Mouse (Mus musculus): ENCODE data around the gene Rhno1.
A peak's percentile ranks its signal among the peaks of the same experiment; 100 is the strongest.
"Not testable (repeated sequence)": the region's sequence is repeated elsewhere in the genome, so short reads cannot be mapped to it uniquely, and the experiment has no call there.

Rhno1 gene

GRCm38 (mm10) chr6:128362381-128363006 lies at the start of gene Rhno1, which contains the start of gene Foxm1:
Gene Rhno1, minus strand, starts transcription at chr6:128362911.
Gene Foxm1, plus strand, starts transcription at chr6:128362967.
- DNase-seq (ENCODE audit: low spot score), result no peak

GRCm38 (mm10) chr6:128411115-128411514 lies 48.4 kb upstream of the Rhno1 start:
- peak; percentile 92 for DNase-seq (ENCODE audit: low spot score)

GRCm38 (mm10) chr6:128410305-128410704 lies 47.6 kb upstream of the Rhno1 start:
- DNase-seq (ENCODE audit: low spot score), result no peak

- DNase-seq (ENCODE audit: low spot score), result no peak
These were observed 45.9 kb upstream of the Rhno1 start for GRCm38 (mm10) chr6:128408544-128409125.

GRCm38 (mm10) chr6:128404708-128405107 lies 42.0 kb upstream of the Rhno1 start:
- no peak for DNase-seq (ENCODE audit: low spot score)

- DNase-seq (ENCODE audit: low spot score), result no peak
These were observed 36.9 kb upstream of the Rhno1 start for GRCm38 (mm10) chr6:128399421-128400185.

GRCm38 (mm10) chr6:128398996-128399395 lies 36.3 kb upstream of the Rhno1 start, which contains the start of gene Nrip2:
Gene Nrip2, plus strand, starts transcription at chr6:128399296.
- no peak for DNase-seq (ENCODE audit: low spot score)

GRCm38 (mm10) chr6:128397574-128398261 lies 35.0 kb upstream of the Rhno1 start:
- no peak for DNase-seq (ENCODE audit: low spot score)

- DNase-seq (ENCODE audit: low spot score), result no peak
These were observed 28.0 kb upstream of the Rhno1 start for GRCm38 (mm10) chr6:128390683-128391082.

- no peak for DNase-seq (ENCODE audit: low spot score)
These were observed 26.5 kb upstream of the Rhno1 start for GRCm38 (mm10) chr6:128389185-128389584.

GRCm38 (mm10) chr6:128385026-128385425 lies 22.3 kb upstream of the Rhno1 start:
- no peak for DNase-seq (ENCODE audit: low spot score)

- no peak for DNase-seq (ENCODE audit: low spot score)
These were observed 21.0 kb upstream of the Rhno1 start for GRCm38 (mm10) chr6:128383752-128384151.

- DNase-seq (ENCODE audit: low spot score), result no peak
These were observed 18.5 kb upstream of the Rhno1 start for GRCm38 (mm10) chr6:128381254-128381653.

GRCm38 (mm10) chr6:128380594-128381167 lies 18.0 kb upstream of the Rhno1 start:
- not testable (repeated sequence) for DNase-seq (ENCODE audit: low spot score)

GRCm38 (mm10) chr6:128379636-128380035 lies 16.9 kb upstream of the Rhno1 start:
- DNase-seq (ENCODE audit: low spot score), result no peak

- no peak for DNase-seq (ENCODE audit: low spot score)
These were observed 13.8 kb upstream of the Rhno1 start for GRCm38 (mm10) chr6:128376371-128377085.

- DNase-seq (ENCODE audit: low spot score), result no peak
These were observed 12.5 kb upstream of the Rhno1 start, which contains the start of the genes Tex52 and Gm44596 for GRCm38 (mm10) chr6:128375192-128375591. Gene Tex52, plus strand, starts transcription at chr6:128375456. Gene Gm44596, plus strand, starts transcription at chr6:128375503.

GRCm38 (mm10) chr6:128370040-128370439 lies 7.3 kb upstream of the Rhno1 start:
- DNase-seq (ENCODE audit: low spot score), result no peak

- no peak for DNase-seq (ENCODE audit: low spot score)
These were observed 3.8 kb upstream of the Rhno1 start for GRCm38 (mm10) chr6:128366466-128366865.

GRCm38 (mm10) chr6:128364721-128365120 lies 2.0 kb upstream of the Rhno1 start:
- no peak for DNase-seq (ENCODE audit: low spot score)

Measured in layer of hippocampus, adult 9-10 months (tissue).